Mouse (Mus musculus) brain, embryonic 14.5 days (tissue): ENCODE measurements at regions not wholly inside any gene's neighbourhood (a gene's known extent, or its start where the extent isn't known, plus 50 kb on each side); places are given as distances from the start of the nearest gene placed in this dataset.

Experiments
- CTCF ChIP-seq: fragments of 200-500 bp; IDR thresholded peaks from 2 replicates; pipeline ENCODE4 v1.5.1; 2012; ENCODE audit warnings: inconsistent platforms, mild to moderate bottlenecking, moderate library complexity, borderline replicate concordance; ENCODE audit not compliant: insufficient read depth, insufficient read length; ENCODE audit errors: extremely low read depth
- POLR2A ChIP-seq: fragments of 200-500 bp; IDR thresholded peaks from 2 replicates; pipeline ENCODE4 v1.6.1; 2012; ENCODE audit warnings: mild to moderate bottlenecking, inconsistent platforms, borderline replicate concordance; ENCODE audit not compliant: poor library complexity, insufficient read depth, insufficient read length, severe bottlenecking; ENCODE audit errors: extremely low read depth

GRCm38 (mm10) chr6:6384441-6384840 lies 167.5 kb upstream of the Slc25a13 start:
- no peak for TF ChIP-seq CTCF
- no peak for TF ChIP-seq POLR2A
